Mouse (Mus musculus): ENCODE results near the gene 4930558C23Rik.

DNA sequence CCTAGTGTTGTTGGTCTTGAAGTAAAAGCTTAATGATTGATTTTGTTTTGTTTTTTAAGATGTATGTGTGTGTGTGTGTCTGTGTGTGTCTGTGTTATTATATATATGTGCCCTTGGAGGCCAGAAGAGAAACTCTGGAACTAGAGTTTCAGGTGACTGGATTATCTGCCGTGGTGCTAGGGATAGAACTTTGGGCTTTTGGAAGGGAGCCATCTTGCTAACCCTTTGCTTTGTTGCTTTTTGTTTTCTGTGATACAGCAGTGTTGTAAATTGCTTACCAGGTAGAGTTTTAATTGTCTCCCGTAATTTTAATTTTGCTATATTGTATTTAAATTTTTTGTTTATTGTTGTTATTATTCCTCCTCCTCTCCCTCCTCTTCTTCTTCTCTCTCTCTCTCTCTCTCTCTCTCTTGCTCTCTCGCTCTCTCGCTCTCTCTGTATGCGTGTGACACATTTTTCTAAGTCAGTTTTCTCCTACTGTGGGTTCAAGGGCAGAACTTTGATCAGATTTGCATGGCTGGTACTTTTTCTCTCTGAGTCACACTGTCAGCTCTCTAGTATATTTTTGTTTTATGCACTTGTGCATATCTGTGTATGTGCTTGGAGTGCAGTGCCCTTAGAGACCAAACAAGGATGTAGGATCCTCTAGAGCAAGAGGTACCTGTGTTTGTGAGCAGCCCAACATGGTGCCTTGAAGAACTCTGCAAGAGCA lies 39.9 kb upstream of the 4930558C23Rik start:
- TF ChIP-seq CTCF (IDR thresholded peaks at IDR 0.05; ENCODE audit: borderline replicate concordance, control insufficient read depth, extremely low read depth, insufficient read depth, low read length, poor library complexity): no peak
- no peak for TF ChIP-seq POLR2A (IDR thresholded peaks at IDR 0.05; ENCODE audit: control insufficient read depth, extremely low read depth, insufficient read depth, low read length, poor library complexity)
